In the genomic region with DNA sequence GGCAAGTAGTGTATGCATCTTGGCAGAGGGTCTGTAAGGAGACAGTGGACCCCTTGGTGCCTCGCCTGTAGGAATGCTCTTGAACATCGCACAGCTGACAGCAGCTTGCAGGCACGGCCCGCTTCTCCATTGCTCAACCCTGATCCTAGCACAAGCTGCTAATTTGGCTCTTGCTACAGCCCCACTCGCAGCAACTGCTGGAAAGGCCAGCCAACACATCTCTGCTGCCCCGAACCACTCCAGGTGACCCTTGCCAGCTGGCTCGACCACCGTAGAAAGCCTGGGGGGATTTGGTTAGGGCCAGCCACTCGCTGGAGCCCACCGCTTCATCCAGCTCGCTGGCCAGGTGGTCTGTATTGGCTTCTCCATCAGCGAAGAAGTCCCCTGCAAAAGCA, we compare ENCODE assay signal across 1 mouse cellular context.
TF ChIP-seq lines count a peak whose summit lies in the region.

No protein-coding gene starts in this region.

TF ChIP-seq in CH12.LX, 34 proteins besides CTCF, POLR2A, EP300 and RAD21:
- TF ChIP-seq ZKSCAN1 (IDR thresholded peaks at IDR 0.05; ENCODE audit: borderline replicate concordance, low read depth, low read length) (no peak), MAZ (IDR thresholded peaks at IDR 0.05; ENCODE audit: low read depth, low read length) (no peak), MYC (IDR thresholded peaks at IDR 0.05; ENCODE audit: low read depth, low read length) (no peak), JUND (conservative IDR thresholded peaks at IDR 0.05; ENCODE audit: low read depth, low read length) (no peak), E2F4 (IDR thresholded peaks at IDR 0.05; ENCODE audit: insufficient replicate concordance, low read depth, low read length) (no peak), ETS1 (conservative IDR thresholded peaks at IDR 0.05; ENCODE audit: low read depth, low read length) (no peak), KAT2A (IDR thresholded peaks at IDR 0.05; ENCODE audit: insufficient replicate concordance, low read length) (no peak), NELFE (IDR thresholded peaks at IDR 0.05; ENCODE audit: low read depth, low read length) (no peak), GABPA (IDR thresholded peaks at IDR 0.05; ENCODE audit: insufficient replicate concordance, low read depth, low read length) (no peak), USF1 (IDR thresholded peaks at IDR 0.05; ENCODE audit: low read depth, low read length) (no peak), UBTF (IDR thresholded peaks at IDR 0.05; ENCODE audit: low read depth, low read length) (no peak), MXI1 (IDR thresholded peaks at IDR 0.05; ENCODE audit: low read depth, low read length) (no peak), POLR2AphosphoS2 (IDR thresholded peaks at IDR 0.05; ENCODE audit: low read depth, low read length) (no peak)
